Mouse (Mus musculus) embryonic facial prominence, embryonic 13.5 days (tissue): ENCODE measurements around the gene Tmem60. TPM values are rescaled to one million over a fixed set of nuclear protein-coding genes. Genes with fewer than 3 reads are reported as not detected.

ENCODE experiments used
- polyA plus RNA-seq: library from polyadenylated mRNA; unstranded; fragments of >200 nt; fragmentation: Nextera tagmentation; extraction: Ambion mirVana; gene quantifications from 2 replicates; pipeline ENCODE4 v1.2.1, GENCODE M21; 2015

The Tmem60 gene
- polyA plus RNA-seq, 1 experiment from 2014 or later, result 53.6 TPM

Other genes with a start within 250 kb of the Tmem60 start
- 17.9 and 19.4 TPM in 2 replicates for gene Phtf2, start 67 bp upstream of the Tmem60 start, polyA plus RNA-seq
- 5.9 and 6.9 TPM in 2 replicates for gene Rsbn1l, start 74.2 kb downstream of the Tmem60 start, polyA plus RNA-seq
- 24.0 and 27.5 TPM in 2 replicates for gene Ptpn12, start 173.7 kb downstream of the Tmem60 start, polyA plus RNA-seq